Mouse (Mus musculus) spleen, postnatal 4 days (tissue): ENCODE results near the gene Rhox13.

ENCODE experiments used
- DNase-seq, 2 experiments: peaks; one replicate each; pipeline ENCODE4 v3.0.0; 2022; ENCODE audit warnings: low spot score in 2 of 2

The Rhox13 gene

DNA sequence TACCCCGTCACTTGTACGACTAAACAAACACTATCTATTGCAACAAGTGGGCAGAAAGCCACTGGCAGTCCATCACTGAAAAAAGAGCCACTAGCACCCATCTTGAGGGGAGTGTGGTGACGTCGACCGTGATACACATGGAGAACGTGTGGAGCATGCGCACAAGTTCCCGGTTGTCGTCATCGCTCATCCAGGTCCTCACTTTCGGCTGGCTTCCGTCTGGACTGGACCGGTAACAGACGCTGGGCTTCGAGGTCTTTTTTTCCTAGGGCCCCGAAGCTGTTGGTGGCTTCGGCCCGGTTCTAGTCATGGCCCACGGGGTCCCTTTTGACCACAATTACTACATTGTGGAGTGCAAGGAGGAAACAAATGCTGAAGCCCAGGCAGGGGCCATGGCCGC lies at the start of gene Rhox13:
Gene Rhox13 (plus strand): TSS at position 238 of the 400 bp plus-strand sequence.
- DNase-seq = no peak

DNA sequence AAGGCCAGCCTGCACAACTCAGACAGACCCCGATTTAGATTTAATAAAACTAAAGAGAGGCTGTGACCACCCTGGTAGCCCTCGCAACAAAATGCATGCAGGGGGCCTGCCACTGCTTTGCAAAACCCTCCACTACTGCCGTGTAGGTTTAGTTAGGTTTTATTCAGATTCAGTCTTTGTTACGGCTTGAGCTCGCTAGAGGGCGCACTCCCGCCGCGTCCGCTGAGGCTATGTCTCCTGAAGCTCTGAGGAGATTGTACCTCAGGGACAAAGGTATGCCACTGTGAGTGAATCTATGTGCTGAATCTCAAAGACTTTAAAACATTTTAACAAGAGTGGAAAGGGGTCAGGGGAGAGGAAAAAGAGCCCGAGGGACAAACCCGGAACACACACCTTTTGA lies 36.8 kb upstream of the Rhox13 start:
- peak; percentile 13 to 69 for DNase-seq

DNA sequence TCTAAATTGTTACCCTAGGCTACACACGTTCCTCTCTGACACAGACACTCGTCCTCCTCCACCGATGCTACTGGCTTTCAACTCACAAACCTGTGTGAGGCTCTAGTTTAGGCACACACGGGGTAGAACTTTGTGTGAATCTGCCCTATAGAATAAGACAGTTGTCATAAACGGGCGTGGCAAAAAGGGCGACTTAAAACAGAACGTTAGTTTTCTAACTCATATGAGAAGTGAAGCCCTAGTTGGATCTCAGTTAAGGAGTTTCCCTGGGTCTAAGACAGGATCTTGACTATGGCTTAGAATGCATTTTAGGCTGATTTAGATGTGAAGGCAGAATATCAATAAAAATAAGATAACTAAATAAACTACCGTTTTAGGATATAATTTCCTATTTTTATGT lies 36.0 kb upstream of the Rhox13 start, which contains the start of gene Rhox11:
Gene Rhox11 (minus strand): TSS at position 101 of the 400 bp plus-strand sequence.
- no peak for DNase-seq

DNA sequence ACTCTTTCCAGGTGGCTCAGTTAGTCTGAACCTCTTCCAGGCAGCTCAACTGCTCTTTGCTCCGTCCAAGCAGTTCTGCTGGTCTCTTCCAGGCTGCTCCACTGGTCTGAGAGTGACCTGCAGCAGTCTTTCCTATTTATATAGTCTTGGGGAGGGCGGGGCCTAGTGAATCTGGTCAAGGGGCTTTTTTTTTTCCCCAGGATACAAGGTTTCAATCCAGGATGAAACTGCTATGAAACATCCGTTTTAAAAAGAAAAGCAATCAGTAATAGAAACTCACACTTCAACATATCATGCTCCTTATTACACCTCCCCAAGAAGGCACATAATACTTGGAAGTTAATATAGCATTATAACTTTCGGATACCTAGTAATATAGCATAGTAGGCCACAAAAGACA lies 10.2 kb upstream of the Rhox13 start, which contains the start of gene Rhox12:
Gene Rhox12 (minus strand): TSS at position 101 of the 400 bp plus-strand sequence.
- DNase-seq = no peak

DNA sequence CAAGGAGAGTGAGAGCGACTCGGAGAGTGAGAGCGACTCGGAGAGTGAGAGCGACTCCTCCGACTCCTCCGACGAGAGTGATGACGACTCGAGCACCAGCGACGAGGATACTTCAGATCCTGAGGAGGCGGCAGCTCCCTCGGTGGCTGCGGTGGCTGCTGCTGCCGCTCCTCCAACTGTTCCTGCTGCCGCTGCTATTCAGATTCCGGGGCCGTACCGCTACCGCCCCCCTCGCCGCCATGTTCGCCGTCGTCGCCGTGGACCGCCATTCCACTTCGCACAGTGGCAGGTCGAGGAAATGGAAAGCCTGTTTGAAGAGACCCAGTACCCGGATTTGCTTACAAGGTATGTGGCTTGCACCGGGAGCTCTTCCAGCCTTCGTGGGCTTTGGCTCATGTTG lies 459 bp downstream of the Rhox13 start:
- DNase-seq = no peak

DNA sequence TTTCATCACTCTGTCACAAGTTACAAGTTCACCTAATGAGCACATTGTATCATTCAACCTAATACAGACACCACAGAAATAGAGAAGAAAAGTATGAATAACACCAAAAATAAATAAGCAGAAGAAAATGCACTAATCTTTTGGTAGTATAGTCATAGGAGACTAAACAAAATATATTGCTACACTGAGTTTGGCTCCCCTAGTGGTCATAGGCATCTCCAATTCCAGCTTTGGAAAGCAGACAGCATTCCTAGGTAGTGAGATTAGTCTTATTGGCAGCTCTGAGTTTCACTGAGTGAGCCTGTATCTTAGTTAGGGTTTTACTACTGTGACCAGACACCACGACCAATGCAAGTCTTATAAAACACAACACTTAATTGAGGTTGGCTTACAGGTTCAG lies 38.1 kb downstream of the Rhox13 start:
- DNase-seq = no peak

DNA sequence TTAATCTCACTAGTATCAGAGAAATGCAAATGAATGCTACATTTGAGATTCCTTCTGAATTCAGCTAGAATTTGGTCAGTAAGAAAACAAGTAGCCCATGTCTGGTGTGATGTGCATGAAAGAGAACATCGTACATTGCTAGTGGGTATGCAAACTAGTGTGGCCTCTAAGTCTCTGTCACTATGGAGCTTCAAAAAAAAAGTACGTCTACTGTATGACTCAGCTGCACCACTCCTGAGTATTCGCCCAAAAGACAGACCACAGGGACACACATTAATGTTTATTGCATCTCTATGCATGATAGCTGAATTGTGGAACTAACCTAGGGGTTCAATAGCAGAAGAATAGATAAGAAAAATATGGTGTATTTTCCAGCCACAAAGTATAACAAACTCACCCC lies 44.3 kb downstream of the Rhox13 start:
- no peak for DNase-seq

DNA sequence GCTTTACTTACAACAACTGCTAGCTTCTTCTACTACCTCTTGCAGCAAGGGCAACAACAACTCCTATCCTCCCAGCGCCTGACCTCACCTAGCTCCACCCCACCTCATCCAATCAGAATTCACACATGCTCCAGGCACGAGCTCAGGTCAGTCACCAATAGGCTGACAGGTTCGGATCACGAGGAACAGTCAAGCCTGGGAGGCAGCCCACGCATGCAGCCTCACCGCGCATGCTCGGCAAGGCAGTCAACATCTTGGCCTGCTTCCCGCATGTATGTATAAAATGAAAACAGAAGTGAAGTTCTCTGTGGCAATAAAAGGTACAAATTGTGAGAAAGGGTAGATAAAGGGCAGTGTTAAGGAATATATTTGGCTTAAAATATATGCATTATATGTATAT lies 45.0 kb downstream of the Rhox13 start:
- no peak for DNase-seq

DNA sequence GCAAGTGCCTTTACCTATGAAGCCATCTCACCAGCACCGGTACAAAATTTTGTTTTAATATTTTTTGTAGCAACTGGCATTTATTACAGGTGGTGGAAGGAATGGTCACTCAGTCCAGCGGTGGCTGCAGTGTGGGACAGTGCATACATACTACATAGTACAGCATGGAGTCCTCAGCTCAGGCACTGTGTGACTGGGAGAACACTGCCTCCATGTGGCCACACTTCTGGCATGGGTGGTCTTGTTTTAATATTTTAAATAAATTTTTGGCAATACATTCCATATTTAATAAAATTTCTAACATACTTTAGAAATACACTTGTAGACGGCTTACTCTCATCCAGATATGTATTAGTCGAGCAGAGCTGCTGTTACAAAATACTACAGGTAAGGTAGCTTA lies 45.6 kb downstream of the Rhox13 start:
- no peak for DNase-seq
